10 mouse cellular contexts compared by ENCODE assay signal in the genomic region with DNA sequence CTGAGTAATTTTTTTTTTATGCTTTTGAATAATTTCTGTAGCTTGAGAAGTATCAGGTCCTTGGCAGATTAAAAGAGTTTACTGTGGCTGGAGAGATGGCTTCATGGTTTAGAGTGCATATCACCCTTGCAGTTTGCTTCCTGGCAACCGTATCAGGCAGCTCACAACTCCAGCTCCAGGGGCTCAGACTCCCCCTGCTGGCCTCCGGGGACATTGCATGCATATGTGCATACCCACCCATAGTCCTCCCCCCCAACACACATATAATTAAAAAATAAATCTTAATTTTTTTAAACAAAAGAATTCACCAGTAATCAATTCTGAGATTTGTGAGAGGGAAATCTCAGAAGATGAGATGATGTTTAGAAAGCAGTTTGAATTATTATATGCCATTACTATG. TPM values are rescaled to one million over a fixed set of nuclear protein-coding genes. Genes with fewer than 3 reads are reported as not detected.
A peak's percentile ranks its signal among the peaks of the same experiment; 100 is the strongest.
DNase-seq lines count a peak whose midpoint lies in the region; ATAC-seq and TF ChIP-seq lines count a peak whose summit lies in the region.
"Had no signal": no experiment of that assay in that cellular context is flagged by ENCODE, and none has a peak within 500 bp of the region (broad histone marks: within the 10 kb centered on the region; RNA-seq: fewer than 3 reads in every experiment).

No protein-coding gene starts in this region.

- H3K79me2 ChIP-seq in MEL (ENCODE audit: control insufficient read depth, insufficient read depth, low read length, poor library complexity), result no peaks in the 10 kb centered on the region

- DNase-seq in heart, postnatal 0 days (ENCODE audit: low spot score), result no peak
- peak; percentile 49 for DNase-seq in 416B (ENCODE audit: low read depth)
- DNase-seq in MEL (ENCODE audit: low read depth, low spot score), result peak; percentile 48
- DNase-seq in gastrocnemius, adult 18-20 months (ENCODE audit: low spot score), result no peak
- no peak for DNase-seq in gastrocnemius, postnatal 14 days

- H3K36me3 ChIP-seq in heart, postnatal 0 days (replicated peaks; ENCODE audit: control insufficient read depth, insufficient read depth, low read length), result no peaks in the 10 kb centered on the region
- H3K36me3 ChIP-seq in heart, embryonic 11.5 days (ENCODE audit: control insufficient read depth, insufficient read depth, low read length), result no peaks in the 10 kb centered on the region
- no peaks in the 10 kb centered on the region for H3K36me3 ChIP-seq in MEL (ENCODE audit: control insufficient read depth in 1 of 2, insufficient read depth in 2 of 2, low read length in 2 of 2)

- no peak overlapping the region for H3K4me3 ChIP-seq in heart, postnatal 0 days (ENCODE audit: low read depth, low read length)
- no peak overlapping the region for H3K4me3 ChIP-seq in heart, embryonic 11.5 days (ENCODE audit: low read depth, low read length)
- no peak overlapping the region for H3K4me3 ChIP-seq in MEL (ENCODE audit: control insufficient read depth in 1 of 2, insufficient read depth in 1 of 2, low read depth in 2 of 2, low read length in 2 of 2)
- H3K4me3 ChIP-seq in embryonic fibroblast, embryonic 13.5 days (ENCODE audit: insufficient read depth, low read length), result no peak overlapping the region

- no peaks in the 10 kb centered on the region for H3K9me3 ChIP-seq in heart, postnatal 0 days (replicated peaks; ENCODE audit: control insufficient read depth, low read length)
- H3K9me3 ChIP-seq in heart, embryonic 11.5 days (replicated peaks; ENCODE audit: control insufficient read depth, low read length), result 0 out of 2 replicates have a peak, but pooled peaks cover 6% of the 10 kb centered on the region
- H3K9me3 ChIP-seq in MEL (replicated peaks; ENCODE audit: insufficient read depth, low read length), result no peaks in the 10 kb centered on the region

- TF ChIP-seq EP300 in heart, postnatal 0 days (IDR thresholded peaks at IDR 0.05; ENCODE audit: low read depth), result no peak
- no peak for TF ChIP-seq EP300 in MEL (IDR thresholded peaks at IDR 0.05; ENCODE audit: low read depth in 1 of 2, low read length in 2 of 2)

- peak; percentile 24 for TF ChIP-seq RAD21 in MEL (IDR thresholded peaks at IDR 0.05; ENCODE audit: low read depth, low read length)

- no peak overlapping the region for H3K27ac ChIP-seq in heart, postnatal 0 days (ENCODE audit: low read depth)
- no peak overlapping the region for H3K27ac ChIP-seq in heart, embryonic 11.5 days (ENCODE audit: low read depth, low read length)
- no peak overlapping the region for H3K27ac ChIP-seq in MEL (ENCODE audit: control insufficient read depth, low read depth, low read length)
- no peak overlapping the region for H3K27ac ChIP-seq in embryonic fibroblast, embryonic 13.5 days (ENCODE audit: insufficient read depth, low read length)

- TF ChIP-seq POLR2A in MEL (IDR thresholded peaks at IDR 0.05; ENCODE audit: control insufficient read depth in 1 of 2, insufficient read depth in 1 of 2, low read depth in 1 of 2, low read length in 2 of 2, poor library complexity in 1 of 2), result no peak
- no peak for TF ChIP-seq POLR2A in embryonic fibroblast, embryonic 13.5 days (IDR thresholded peaks at IDR 0.05; ENCODE audit: low read depth, low read length)

- no peak for ATAC-seq in heart, postnatal 0 days (ENCODE audit: insufficient read depth, low read depth)
- no peak for ATAC-seq in heart, embryonic 11.5 days (replicated peaks; ENCODE audit: insufficient number of reproducible peaks, low FRiP score, low TSS enrichment)
- ATAC-seq in megakaryocyte progenitor cell, adult 5-6 weeks (replicated peaks; ENCODE audit: poor library complexity), result peak; percentile 94

- intact Hi-C loops in gastrocnemius, postnatal 14 days (cut with DNase I; ENCODE audit: low total_unique reads), result loop anchor here (5.0 to 10.0 kb wide), 2 partner anchors 73 to 494 kb away; no protein-coding TSS in a partner anchor

- no peaks in the 10 kb centered on the region for H3K27me3 ChIP-seq in heart, postnatal 0 days (ENCODE audit: control insufficient read depth, insufficient read depth, low read length)
- H3K27me3 ChIP-seq in heart, embryonic 11.5 days (ENCODE audit: control insufficient read depth, insufficient read depth, low read length), result no peaks in the 10 kb centered on the region
- no peaks in the 10 kb centered on the region for H3K27me3 ChIP-seq in MEL (ENCODE audit: control insufficient read depth in 1 of 2, insufficient read depth in 2 of 2, low read length in 2 of 2)

- H3K4me2 ChIP-seq in heart, postnatal 0 days (ENCODE audit: low read depth, low read length), result no peak overlapping the region
- no peak overlapping the region for H3K4me2 ChIP-seq in heart, embryonic 11.5 days

- TF ChIP-seq CTCF in heart, postnatal 0 days (IDR thresholded peaks at IDR 0.05; ENCODE audit: low read depth), result peak; percentile 34
- TF ChIP-seq CTCF in MEL (IDR thresholded peaks at IDR 0.05 in 2 of 3, conservative IDR thresholded peaks at IDR 0.05 in 1 of 3; ENCODE audit: control insufficient read depth in 1 of 3, insufficient read depth in 1 of 3, low read depth in 2 of 3, low read length in 3 of 3, poor library complexity in 1 of 3, severe bottlenecking in 1 of 3), result peak; percentile 47 to 74 (median 58)
- TF ChIP-seq CTCF in embryonic fibroblast, embryonic 13.5 days (IDR thresholded peaks at IDR 0.05; ENCODE audit: borderline replicate concordance, insufficient read depth, low read length), result peak; percentile 36; the same call in 1 of the 2 replicates

- no peaks in the 10 kb centered on the region for H3K4me1 ChIP-seq in heart, postnatal 0 days (ENCODE audit: control insufficient read depth, insufficient read depth)
- H3K4me1 ChIP-seq in heart, embryonic 11.5 days (ENCODE audit: control insufficient read depth, insufficient read depth, low read length), result no peaks in the 10 kb centered on the region
- no peaks in the 10 kb centered on the region for H3K4me1 ChIP-seq in MEL (ENCODE audit: control insufficient read depth in 1 of 2, insufficient read depth in 2 of 2, low read length in 2 of 2)
- 0 out of 2 replicates have a peak, but pooled peaks cover 2% of the 10 kb centered on the region for H3K4me1 ChIP-seq in embryonic fibroblast, embryonic 13.5 days (ENCODE audit: control insufficient read depth, insufficient read depth, low read length)

- WGBS in heart, postnatal 0 days, result 39% methylated on average over 2 of the region's 2 CpGs
- 46% methylated on average over 2 of the region's 2 CpGs for WGBS in heart, embryonic 11.5 days (ENCODE audit: insufficient replicate concordance)

- H3K9ac ChIP-seq in heart, postnatal 0 days (replicated peaks; ENCODE audit: low read depth, low read length), result no peak overlapping the region
- H3K9ac ChIP-seq in heart, embryonic 11.5 days (ENCODE audit: low read depth, low read length), result no peak overlapping the region
- no peak overlapping the region for H3K9ac ChIP-seq in MEL (ENCODE audit: control insufficient read depth, low read depth, low read length, poor library complexity, severe bottlenecking)

RNA-seq across cellular contexts. Expression of gene Olfr1344, which starts 8.1 kb away (rescaled TPM):
- not detected in 2 replicates for total RNA-seq in heart, postnatal 0 days (2014; rRNA removed; ENCODE audit: low replicate concordance)
- polyA plus RNA-seq in heart, postnatal 0 days (2015; fragmentation: Nextera tagmentation; extraction: Ambion mirVana), result not detected in 2 replicates
- not detected in 2 replicates for polyA plus RNA-seq in heart, embryonic 11.5 days (2014; fragmentation: Nextera tagmentation; extraction: Ambion mirVana)
- not detected in 2 replicates for total RNA-seq in MEL (2012; rRNA removed)
- polyA plus RNA-seq in MEL (2012; ENCODE audit: insufficient read depth in 1 of 2, insufficient read length in 2 of 2, low read depth in 1 of 2, low replicate concordance in 2 of 2, missing spikeins in 1 of 2), result not detected
- polyA plus RNA-seq in embryonic fibroblast, embryonic 13.5 days (2011; ENCODE audit: insufficient read length, low read depth, missing spikeins), result not detected in 2 replicates
- 0.29 TPM in 1 of 2 replicates, not detected in the other for total RNA-seq in megakaryocyte progenitor cell, adult 5-6 weeks (2015)
- total RNA-seq in megakaryocyte progenitor cell, adult 5-6 weeks (2017), result not detected in 2 replicates
- not detected for total RNA-seq in gastrocnemius, adult 18-20 months (2021)
- total RNA-seq in gastrocnemius, postnatal 14 days (2021), result not detected
- polyA plus RNA-seq: limb, embryonic 14.5 days; stomach, embryonic 14.5 days had no signal

RNA-seq across cellular contexts. Expression of gene Gm20715, which starts 20.3 kb away (rescaled TPM):
- not detected in 2 replicates for total RNA-seq in heart, postnatal 0 days (2014; rRNA removed; ENCODE audit: low replicate concordance)
- not detected in 2 replicates for polyA plus RNA-seq in heart, postnatal 0 days (2015; fragmentation: Nextera tagmentation; extraction: Ambion mirVana)
- polyA plus RNA-seq in heart, embryonic 11.5 days (2014; fragmentation: Nextera tagmentation; extraction: Ambion mirVana), result not detected in 2 replicates
- total RNA-seq in MEL (2012; rRNA removed), result not detected in 2 replicates
- not detected for polyA plus RNA-seq in MEL (2012; ENCODE audit: insufficient read depth in 1 of 2, insufficient read length in 2 of 2, low read depth in 1 of 2, low replicate concordance in 2 of 2, missing spikeins in 1 of 2)
- polyA plus RNA-seq in embryonic fibroblast, embryonic 13.5 days (2011; ENCODE audit: insufficient read length, low read depth, missing spikeins), result not detected in 2 replicates
- not detected in 2 replicates for total RNA-seq in megakaryocyte progenitor cell, adult 5-6 weeks (2015)
- total RNA-seq in megakaryocyte progenitor cell, adult 5-6 weeks (2017), result not detected in 2 replicates
- not detected for total RNA-seq in gastrocnemius, adult 18-20 months (2021)
- total RNA-seq in gastrocnemius, postnatal 14 days (2021), result not detected
- polyA plus RNA-seq: stomach, embryonic 14.5 days had no signal

RNA-seq across cellular contexts. Expression of gene Olfr1336, which starts 25.6 kb away (rescaled TPM):
- not detected in 2 replicates for total RNA-seq in heart, postnatal 0 days (2014; rRNA removed; ENCODE audit: low replicate concordance)
- polyA plus RNA-seq in heart, postnatal 0 days (2015; fragmentation: Nextera tagmentation; extraction: Ambion mirVana), result not detected in 2 replicates
- polyA plus RNA-seq in heart, embryonic 11.5 days (2014; fragmentation: Nextera tagmentation; extraction: Ambion mirVana), result not detected in 2 replicates
- total RNA-seq in MEL (2012; rRNA removed), result not detected in 2 replicates
- under 1 TPM in 1 of 2 experiments, not detected in 1; 0.01 TPM for polyA plus RNA-seq in MEL (2012; ENCODE audit: insufficient read depth in 1 of 2, insufficient read length in 2 of 2, low read depth in 1 of 2, low replicate concordance in 2 of 2, missing spikeins in 1 of 2)
- polyA plus RNA-seq in embryonic fibroblast, embryonic 13.5 days (2011; ENCODE audit: insufficient read length, low read depth, missing spikeins), result not detected in 2 replicates
- not detected in 2 replicates for total RNA-seq in megakaryocyte progenitor cell, adult 5-6 weeks (2015)
- not detected in 2 replicates for total RNA-seq in megakaryocyte progenitor cell, adult 5-6 weeks (2017)
- not detected for total RNA-seq in gastrocnemius, adult 18-20 months (2021)
- not detected for total RNA-seq in gastrocnemius, postnatal 14 days (2021)
- polyA plus RNA-seq: limb, embryonic 14.5 days; stomach, embryonic 14.5 days had no signal

RNA-seq across cellular contexts. Expression of gene Smim17, which starts 31.8 kb away (rescaled TPM):
- total RNA-seq in heart, postnatal 0 days (2014; rRNA removed; ENCODE audit: low replicate concordance), result not detected in 2 replicates
- 0.12 and 0.21 TPM in 2 replicates for polyA plus RNA-seq in heart, postnatal 0 days (2015; fragmentation: Nextera tagmentation; extraction: Ambion mirVana)
- polyA plus RNA-seq in heart, embryonic 11.5 days (2014; fragmentation: Nextera tagmentation; extraction: Ambion mirVana), result not detected in 2 replicates
- total RNA-seq in MEL (2012; rRNA removed), result not detected in 2 replicates
- polyA plus RNA-seq in MEL (2012; ENCODE audit: insufficient read depth in 1 of 2, insufficient read length in 2 of 2, low read depth in 1 of 2, low replicate concordance in 2 of 2, missing spikeins in 1 of 2), result not detected
- not detected in 2 replicates for polyA plus RNA-seq in embryonic fibroblast, embryonic 13.5 days (2011; ENCODE audit: insufficient read length, low read depth, missing spikeins)
- not detected in 2 replicates for total RNA-seq in megakaryocyte progenitor cell, adult 5-6 weeks (2015)
- total RNA-seq in megakaryocyte progenitor cell, adult 5-6 weeks (2017), result not detected in 2 replicates
- total RNA-seq in gastrocnemius, adult 18-20 months (2021), result under 1 TPM; 0.12 to 0.16 TPM
- under 1 TPM in 1 of 2 experiments, not detected in 1; 0.33 TPM for total RNA-seq in gastrocnemius, postnatal 14 days (2021)
- polyA plus RNA-seq: stomach, embryonic 14.5 days had no signal

RNA-seq across cellular contexts. Expression of gene Olfr1346, which starts 36.6 kb away (rescaled TPM):
- not detected in 2 replicates for total RNA-seq in heart, postnatal 0 days (2014; rRNA removed; ENCODE audit: low replicate concordance)
- not detected in 2 replicates for polyA plus RNA-seq in heart, postnatal 0 days (2015; fragmentation: Nextera tagmentation; extraction: Ambion mirVana)
- not detected in 2 replicates for polyA plus RNA-seq in heart, embryonic 11.5 days (2014; fragmentation: Nextera tagmentation; extraction: Ambion mirVana)
- total RNA-seq in MEL (2012; rRNA removed), result not detected in 2 replicates
- not detected for polyA plus RNA-seq in MEL (2012; ENCODE audit: insufficient read depth in 1 of 2, insufficient read length in 2 of 2, low read depth in 1 of 2, low replicate concordance in 2 of 2, missing spikeins in 1 of 2)
- polyA plus RNA-seq in embryonic fibroblast, embryonic 13.5 days (2011; ENCODE audit: insufficient read length, low read depth, missing spikeins), result not detected in 2 replicates
- not detected in 2 replicates for total RNA-seq in megakaryocyte progenitor cell, adult 5-6 weeks (2015)
- total RNA-seq in megakaryocyte progenitor cell, adult 5-6 weeks (2017), result 0.14 TPM in 1 of 2 replicates, not detected in the other
- total RNA-seq in gastrocnemius, adult 18-20 months (2021), result not detected
- not detected for total RNA-seq in gastrocnemius, postnatal 14 days (2021)
- polyA plus RNA-seq: limb, embryonic 14.5 days; stomach, embryonic 14.5 days had no signal

Comparison
In these comparisons a context has a peak if more than half of its experiments do, and no peak if none do; other contexts are left out.
1. DNase-seq: peak in 416B (single experiment) and MEL (single experiment); none in heart, postnatal 0 days (single experiment), gastrocnemius, adult 18-20 months (single experiment) and gastrocnemius, postnatal 14 days (single experiment).
2. Peak in every context shown above with its lines, with median percentiles within 50 percentile points of each other: CTCF ChIP-seq.